Comparison of ENCODE assay signal across 20 mouse cellular contexts in genomic region chr17:31846352-31846751, GRCm38 (mm10). TPM values are rescaled to one million over a fixed set of nuclear protein-coding genes. Genes with fewer than 3 reads are reported as not detected.
DNase-seq lines count a peak whose midpoint lies in the region; ATAC-seq and TF ChIP-seq lines count a peak whose summit lies in the region.
"Had no signal": no experiment of that assay in that cellular context is flagged by ENCODE, and none has a peak within 500 bp of the region (broad histone marks: within the 10 kb centered on the region; RNA-seq: fewer than 3 reads in every experiment).

No protein-coding gene starts in this region.

- TF ChIP-seq EP300 in stomach, postnatal 0 days (optimal IDR thresholded peaks at IDR 0.05), result no peak

- H3K4me1 ChIP-seq in embryonic facial prominence, embryonic 13.5 days, result peaks cover 16% of the 10 kb centered on the region
- peaks cover 12% of the 10 kb centered on the region for H3K4me1 ChIP-seq in embryonic facial prominence, embryonic 10.5 days
- H3K4me1 ChIP-seq in spleen, adult 2 months (ENCODE audit: control insufficient read depth, insufficient read depth, insufficient read length), result peaks cover 9% of the 10 kb centered on the region; the same call in 1 of the 2 replicates
- H3K4me1 ChIP-seq in stomach, postnatal 0 days (replicated peaks; ENCODE audit: control insufficient read depth, insufficient read depth), result peaks cover 18% of the 10 kb centered on the region
- H3K4me1 ChIP-seq in hindbrain, embryonic 10.5 days (replicated peaks), result peaks cover 5% of the 10 kb centered on the region
- H3K4me1 ChIP-seq: embryonic facial prominence, embryonic 12.5 days; forebrain, embryonic 13.5 days; forebrain, embryonic 15.5 days had no signal

- peaks cover 77% of the 10 kb centered on the region for H3K36me3 ChIP-seq in embryonic facial prominence, embryonic 13.5 days
- peaks cover 82% of the 10 kb centered on the region for H3K36me3 ChIP-seq in embryonic facial prominence, embryonic 10.5 days (replicated peaks)
- peaks cover 62% of the 10 kb centered on the region for H3K36me3 ChIP-seq in spleen, adult 2 months (ENCODE audit: control insufficient read depth, insufficient read depth, low read length)
- H3K36me3 ChIP-seq in stomach, postnatal 0 days (ENCODE audit: control insufficient read depth, insufficient read depth, low read length), result peaks cover 58% of the 10 kb centered on the region
- H3K36me3 ChIP-seq in hindbrain, embryonic 10.5 days, result peaks cover 82% of the 10 kb centered on the region

- H3K9ac ChIP-seq in embryonic facial prominence, embryonic 13.5 days, result 0 out of 2 replicates have a peak overlapping the region, but pooled peaks have one; percentile 11
- no peak overlapping the region for H3K9ac ChIP-seq in stomach, postnatal 0 days (ENCODE audit: low read length)
- H3K9ac ChIP-seq: embryonic facial prominence, embryonic 12.5 days; forebrain, embryonic 13.5 days; forebrain, embryonic 15.5 days; forebrain, postnatal 0 days had no signal

- TF ChIP-seq POLR2A in spleen, adult 2 months (IDR thresholded peaks at IDR 0.05; ENCODE audit: low read depth, low read length), result no peak

- 0 out of 2 replicates have a peak overlapping the region, but pooled peaks have one; percentile 22 for H3K27ac ChIP-seq in embryonic facial prominence, embryonic 13.5 days
- no peak overlapping the region for H3K27ac ChIP-seq in embryonic facial prominence, embryonic 10.5 days (replicated peaks)
- H3K27ac ChIP-seq in spleen, adult 2 months (ENCODE audit: insufficient read depth, low read length), result 0 out of 2 replicates have a peak overlapping the region, but pooled peaks have one; percentile 30
- H3K27ac ChIP-seq in stomach, postnatal 0 days (replicated peaks), result peak overlapping the region; percentile 58; the same call in 1 of the 2 replicates
- H3K27ac ChIP-seq in hindbrain, embryonic 10.5 days, result no peak overlapping the region
- H3K27ac ChIP-seq: embryonic facial prominence, embryonic 12.5 days; forebrain, embryonic 13.5 days; forebrain, embryonic 15.5 days had no signal

- no peak for TF ChIP-seq CTCF in spleen, adult 2 months (IDR thresholded peaks at IDR 0.05; ENCODE audit: extremely low read depth, insufficient read depth, insufficient read length, insufficient replicate concordance)
- TF ChIP-seq CTCF in stomach, postnatal 0 days (IDR thresholded peaks at IDR 0.05; ENCODE audit: low read depth), result no peak

- H3K27me3 ChIP-seq in embryonic facial prominence, embryonic 13.5 days, result no peaks in the 10 kb centered on the region
- H3K27me3 ChIP-seq in embryonic facial prominence, embryonic 10.5 days (replicated peaks; ENCODE audit: low read depth, poor library complexity, severe bottlenecking), result no peaks in the 10 kb centered on the region
- H3K27me3 ChIP-seq in spleen, adult 2 months (ENCODE audit: control insufficient read depth, insufficient read depth, low read length), result no peaks in the 10 kb centered on the region
- H3K27me3 ChIP-seq in stomach, postnatal 0 days (ENCODE audit: control insufficient read depth, insufficient read depth, low read length), result no peaks in the 10 kb centered on the region
- no peaks in the 10 kb centered on the region for H3K27me3 ChIP-seq in hindbrain, embryonic 10.5 days (ENCODE audit: insufficient read depth, poor library complexity, severe bottlenecking)
- H3K27me3 ChIP-seq: embryonic facial prominence, embryonic 12.5 days; forebrain, embryonic 13.5 days; forebrain, embryonic 15.5 days had no signal

- no peaks in the 10 kb centered on the region for H3K9me3 ChIP-seq in embryonic facial prominence, embryonic 13.5 days
- no peaks in the 10 kb centered on the region for H3K9me3 ChIP-seq in embryonic facial prominence, embryonic 10.5 days
- H3K9me3 ChIP-seq in stomach, postnatal 0 days (ENCODE audit: control insufficient read depth, low read length), result no peaks in the 10 kb centered on the region
- H3K9me3 ChIP-seq in hindbrain, embryonic 10.5 days, result no peaks in the 10 kb centered on the region
- H3K9me3 ChIP-seq: embryonic facial prominence, embryonic 12.5 days; forebrain, embryonic 13.5 days; forebrain, embryonic 15.5 days had no signal

- no peak for DNase-seq in embryonic facial prominence, embryonic 10.5 days (ENCODE audit: low spot score)
- DNase-seq in spleen, adult 2 months (ENCODE audit: low read depth in 1 of 2, low spot score in 2 of 2), result no peak
- no peak for DNase-seq in spleen, postnatal 10 days (ENCODE audit: low spot score in 2 of 2)
- no peak for DNase-seq in stomach, postnatal 0 days (ENCODE audit: low spot score)
- DNase-seq in hindbrain, embryonic 10.5 days (ENCODE audit: low spot score), result no peak
- DNase-seq: adrenal gland, adult 2 months; adrenal gland, postnatal 25 days; cerebellum, adult 11 months; cerebellum, adult 18-20 months; cerebellum, adult 8-10 months; cerebellum, adult 9-11 months; cerebellum, postnatal 14 days; cerebellum, postnatal 36 days; embryo, embryonic 11 days; forebrain, postnatal 0 days had no signal

- WGBS in embryonic facial prominence, embryonic 13.5 days, result 79% methylated on average over 9 of the region's 9 CpGs
- WGBS in embryonic facial prominence, embryonic 10.5 days, result 88% methylated on average over 9 of the region's 9 CpGs
- WGBS in spleen, adult 2 months, result 93% methylated on average over 9 of the region's 9 CpGs
- WGBS in stomach, postnatal 0 days, result 75% methylated on average over 9 of the region's 9 CpGs
- 86% methylated on average over 9 of the region's 9 CpGs for WGBS in hindbrain, embryonic 10.5 days

- no peak overlapping the region for H3K4me3 ChIP-seq in embryonic facial prominence, embryonic 13.5 days
- H3K4me3 ChIP-seq in embryonic facial prominence, embryonic 10.5 days, result no peak overlapping the region
- no peak overlapping the region for H3K4me3 ChIP-seq in spleen, adult 2 months (ENCODE audit: extremely low read depth, insufficient read depth, insufficient read length)
- H3K4me3 ChIP-seq in stomach, postnatal 0 days (ENCODE audit: low read depth, low read length), result no peak overlapping the region
- no peak overlapping the region for H3K4me3 ChIP-seq in hindbrain, embryonic 10.5 days
- H3K4me3 ChIP-seq: embryonic facial prominence, embryonic 12.5 days; forebrain, embryonic 13.5 days; forebrain, embryonic 15.5 days had no signal

- no peak for ATAC-seq in embryonic facial prominence, embryonic 13.5 days (ENCODE audit: insufficient number of reproducible peaks, insufficient read depth, low FRiP score, low TSS enrichment, low read depth)
- ATAC-seq in stomach, postnatal 0 days (ENCODE audit: low FRiP score, low TSS enrichment), result no peak
- ATAC-seq: CD4-positive, CD25-positive, alpha-beta regulatory T cell, adult 4 months; forebrain, embryonic 13.5 days; forebrain, embryonic 15.5 days; forebrain, postnatal 0 days had no signal

- H3K4me2 ChIP-seq in embryonic facial prominence, embryonic 13.5 days, result no peak overlapping the region
- no peak overlapping the region for H3K4me2 ChIP-seq in stomach, postnatal 0 days (replicated peaks; ENCODE audit: low read depth)
- H3K4me2 ChIP-seq: embryonic facial prominence, embryonic 12.5 days; forebrain, embryonic 13.5 days; forebrain, embryonic 15.5 days had no signal

RNA-seq across cellular contexts. Expression of gene Sik1, which starts 9.3 kb away (rescaled TPM):
- polyA plus RNA-seq in embryonic facial prominence, embryonic 13.5 days (2015; fragmentation: Nextera tagmentation; extraction: Ambion mirVana), result 15.6 and 17.1 TPM in 2 replicates
- polyA plus RNA-seq in embryonic facial prominence, embryonic 10.5 days (2016; fragmentation: Nextera tagmentation; extraction: Ambion mirVana), result 12.7 and 15.5 TPM in 2 replicates
- polyA plus RNA-seq in spleen, adult 2 months (2012; rRNA removed), result 56.4 and 67.8 TPM in 2 replicates
- 18.2 and 19.8 TPM in 2 replicates for polyA plus RNA-seq in stomach, postnatal 0 days (2015; fragmentation: Nextera tagmentation; extraction: Ambion mirVana)
- 14.0 and 14.3 TPM in 2 replicates for polyA plus RNA-seq in hindbrain, embryonic 10.5 days (2016; fragmentation: Nextera tagmentation; extraction: Ambion mirVana)

Comparison
In these comparisons a context has a peak if more than half of its experiments do, and no peak if none do; other contexts are left out.
1. H3K27ac ChIP-seq: peak in embryonic facial prominence, embryonic 13.5 days (single experiment), spleen, adult 2 months (single experiment) and stomach, postnatal 0 days (single experiment); none in embryonic facial prominence, embryonic 10.5 days (single experiment) and hindbrain, embryonic 10.5 days (single experiment).